Mouse (Mus musculus) kidney, postnatal 14 days (tissue): ENCODE results near the gene Tbp.
A peak's percentile ranks its signal among the peaks of the same experiment; 100 is the strongest.

Experiments
- DNase-seq: peaks from one replicate; pipeline ENCODE4 v3.0.0; 2022; ENCODE audit warnings: mixed read lengths

Tbp gene

GRCm38 (mm10) chr17:15499656-15500394 is at the start of gene Tbp, which contains the start of gene Psmb1:
Tbp (plus strand) TSS chr17:15499888.
Psmb1 (minus strand) TSS chr17:15499751.
- DNase-seq, result peak; percentile 98

DNA sequence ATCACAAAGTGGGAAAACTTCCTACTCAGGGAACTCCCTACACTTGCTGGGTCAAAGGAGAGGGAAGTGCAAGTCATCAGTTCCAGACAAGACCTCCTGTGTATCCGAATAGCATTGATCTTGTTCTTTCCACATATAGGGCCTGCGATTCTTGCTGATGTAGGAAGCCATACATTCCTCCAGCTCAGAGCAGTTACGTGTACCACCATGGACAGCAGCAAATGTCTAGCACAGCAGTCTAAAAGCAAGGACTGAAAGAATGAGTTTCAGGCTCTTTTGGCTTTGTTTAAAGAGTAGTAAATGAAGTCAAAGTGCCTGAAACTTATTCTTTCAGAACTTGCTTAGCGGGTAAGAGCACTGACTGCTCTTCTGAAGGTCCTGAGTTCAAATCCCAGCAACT is 44.5 kb upstream of the Tbp start:
- DNase-seq, result no peak

DNA sequence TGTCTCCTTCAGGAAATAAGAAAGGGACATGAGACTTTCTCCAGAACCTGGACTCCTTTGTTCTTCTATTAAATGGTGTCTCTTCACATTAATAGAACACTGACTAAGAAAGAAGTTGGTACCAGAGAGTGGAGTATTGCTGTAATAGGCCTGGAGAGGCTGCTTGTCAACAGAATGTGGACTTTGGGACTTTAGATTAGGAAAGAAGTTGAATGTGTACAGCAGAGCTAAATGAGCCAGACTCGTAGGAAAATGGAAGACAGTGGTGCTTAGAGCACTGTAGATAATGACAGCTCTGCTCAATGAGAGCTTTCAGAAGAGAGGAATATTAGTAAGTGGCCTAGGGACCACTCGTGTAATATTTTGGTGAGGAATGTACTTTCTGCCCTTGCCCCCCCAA is 43.1 kb upstream of the Tbp start:
- DNase-seq, result no peak

- DNase-seq, result no peak
Observed at GRCm38 (mm10) chr17:15459761-15460160, 39.9 kb upstream of the Tbp start.

GRCm38 (mm10) chr17:15461921-15462495 is 37.7 kb upstream of the Tbp start:
- no peak for DNase-seq

DNA sequence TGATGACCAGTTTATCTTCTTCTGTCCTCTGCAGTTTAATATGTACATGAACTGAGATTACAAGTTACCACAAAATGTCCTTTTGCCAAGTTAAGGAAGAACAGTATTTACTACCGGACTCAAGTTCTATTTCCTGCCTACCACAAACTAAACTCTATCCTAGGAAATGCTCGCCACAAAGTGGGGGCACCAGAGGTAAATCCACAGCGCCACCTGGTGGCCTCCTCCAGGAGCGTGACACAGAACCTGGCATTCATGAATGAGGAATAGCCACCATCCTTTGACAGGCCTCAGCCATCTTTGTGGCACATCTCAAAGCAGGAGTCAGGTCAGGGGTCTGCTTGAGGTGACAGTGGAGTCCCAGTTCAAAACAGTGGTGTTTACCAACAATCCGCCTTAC is 32.0 kb upstream of the Tbp start:
- peak; percentile 69 for DNase-seq

DNA sequence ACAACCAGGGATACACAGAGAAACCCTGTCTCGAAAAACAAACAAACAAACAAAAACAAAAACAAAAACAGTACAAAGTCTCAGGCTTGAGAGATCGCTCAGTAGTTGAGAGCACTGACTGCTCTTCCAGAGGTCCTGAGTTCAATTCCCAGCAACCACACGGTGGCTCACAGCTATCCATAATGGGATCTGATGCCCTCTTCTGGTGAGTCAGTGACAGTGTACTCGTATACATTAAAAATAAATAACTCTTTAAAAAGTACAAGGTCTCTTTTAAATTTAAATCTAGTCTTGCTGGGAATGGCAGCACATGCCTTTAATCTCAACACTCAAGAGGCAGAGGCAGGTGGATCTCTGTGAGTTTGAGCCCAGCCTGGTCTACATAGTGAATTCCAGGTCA is 27.0 kb upstream of the Tbp start:
- DNase-seq, result no peak

DNA sequence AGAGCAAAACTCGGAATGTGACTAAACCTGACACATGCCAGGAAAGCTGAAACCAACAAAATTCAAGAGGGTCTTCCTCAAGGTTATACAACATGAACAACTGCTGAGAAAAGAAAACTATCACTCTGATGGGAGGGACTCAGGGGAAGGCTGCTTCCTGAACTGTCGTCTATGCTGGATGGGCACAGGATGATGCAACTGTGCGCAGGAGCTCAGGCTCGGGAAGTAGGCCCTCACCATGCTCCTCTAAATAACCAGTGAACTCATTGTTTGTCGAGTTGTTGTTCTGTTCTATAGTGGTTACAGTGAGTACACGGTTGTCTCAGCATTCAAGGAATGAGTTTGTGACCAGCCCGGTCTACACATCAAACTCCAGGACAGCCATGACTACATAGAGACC is 9.1 kb upstream of the Tbp start:
- no peak for DNase-seq

GRCm38 (mm10) chr17:15497882-15498752 is 1.6 kb upstream of the Tbp start:
- DNase-seq, result peak; percentile 95

- peak; percentile 4 for DNase-seq
Observed at GRCm38 (mm10) chr17:15498753-15499113, 955 bp upstream of the Tbp start.

- no peak for DNase-seq
Observed at GRCm38 (mm10) chr17:15510694-15511093, 11.0 kb downstream of the Tbp start.

GRCm38 (mm10) chr17:15517776-15518175 is 18.1 kb downstream of the Tbp start:
- no peak for DNase-seq

GRCm38 (mm10) chr17:15518186-15518585 is 18.5 kb downstream of the Tbp start:
- no peak for DNase-seq

DNA sequence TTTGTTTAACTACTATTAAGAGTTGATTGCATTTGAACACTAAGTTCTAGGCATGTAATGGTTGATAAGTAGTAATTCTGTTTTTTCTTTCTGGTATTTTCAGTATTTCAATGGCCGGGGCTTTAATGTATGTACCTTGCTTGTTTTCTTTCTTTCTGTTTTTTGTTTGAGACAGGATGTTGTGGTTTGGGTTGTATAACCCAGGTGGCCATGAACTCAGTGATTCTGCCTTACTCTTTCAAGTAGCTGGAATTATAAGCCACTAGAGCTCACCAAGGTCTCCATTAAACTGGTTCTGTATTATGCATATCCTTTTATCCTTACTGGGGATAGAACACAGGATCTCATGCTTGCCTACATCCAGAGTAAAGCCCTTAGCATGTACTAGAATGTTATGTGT is 19.1 kb downstream of the Tbp start:
- DNase-seq, result no peak

- DNase-seq, result no peak
Observed at GRCm38 (mm10) chr17:15526304-15526703, 26.6 kb downstream of the Tbp start.

DNA sequence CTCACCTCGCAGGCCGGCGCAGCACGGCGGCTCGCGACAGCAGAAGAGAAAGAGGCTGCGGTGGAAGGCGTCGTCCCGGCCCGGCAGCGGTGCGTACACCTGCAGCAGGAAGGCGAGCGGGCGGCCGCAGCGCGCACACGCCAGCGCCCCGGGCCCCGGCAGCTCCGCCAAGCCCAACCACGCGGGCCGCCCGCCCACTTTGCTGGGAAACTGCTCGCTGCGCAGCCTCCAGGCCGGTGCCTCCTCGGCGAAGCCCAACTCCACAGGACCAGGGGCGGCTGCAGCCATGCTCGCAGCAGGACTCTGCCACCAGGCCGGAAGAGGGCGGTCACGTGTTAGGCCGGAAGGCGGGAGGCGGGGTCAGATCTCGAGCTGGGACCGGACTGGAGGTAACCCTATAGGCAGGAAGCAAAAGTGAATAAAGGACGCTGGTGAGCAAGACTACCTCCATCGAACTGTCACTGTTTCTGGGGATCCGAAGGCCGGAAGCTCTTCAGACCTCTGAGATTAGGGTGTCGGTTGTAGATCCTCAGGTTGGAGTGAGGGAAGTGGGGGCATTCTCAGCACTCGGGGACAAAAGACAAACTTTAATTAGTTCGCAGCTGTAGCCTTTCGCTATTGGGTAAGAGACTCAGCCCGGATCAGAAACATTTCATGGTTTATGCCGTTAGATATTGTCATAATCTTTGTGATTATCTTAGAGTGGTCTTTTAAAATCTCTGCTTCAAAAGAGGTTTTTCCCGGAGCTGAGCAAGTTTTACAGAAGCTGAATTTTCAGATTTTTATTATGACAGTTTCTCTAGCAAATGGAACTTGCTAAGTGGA is 27.5 kb downstream of the Tbp start, which contains the start of gene Pdcd2:
Gene Pdcd2 (minus strand): TSS at position 316 of the 825 bp plus-strand sequence.
- peak; percentile 97 for DNase-seq

DNA sequence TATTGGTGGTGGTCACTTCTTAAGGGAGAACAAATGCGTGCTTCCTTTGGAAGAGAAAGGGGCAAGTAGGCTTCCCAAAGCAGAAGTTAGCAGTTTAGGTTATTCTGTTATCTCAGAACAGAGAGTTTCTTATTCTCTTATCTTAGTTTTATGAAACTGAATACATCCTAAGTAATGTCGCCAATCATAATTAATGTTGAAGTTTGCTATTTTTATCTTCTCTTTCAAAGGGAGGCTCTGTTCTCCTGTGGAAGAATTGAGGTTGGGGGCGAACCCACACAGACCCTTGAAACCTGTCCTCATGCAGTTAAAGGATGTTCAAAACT is 28.1 kb downstream of the Tbp start:
- no peak for DNase-seq

DNA sequence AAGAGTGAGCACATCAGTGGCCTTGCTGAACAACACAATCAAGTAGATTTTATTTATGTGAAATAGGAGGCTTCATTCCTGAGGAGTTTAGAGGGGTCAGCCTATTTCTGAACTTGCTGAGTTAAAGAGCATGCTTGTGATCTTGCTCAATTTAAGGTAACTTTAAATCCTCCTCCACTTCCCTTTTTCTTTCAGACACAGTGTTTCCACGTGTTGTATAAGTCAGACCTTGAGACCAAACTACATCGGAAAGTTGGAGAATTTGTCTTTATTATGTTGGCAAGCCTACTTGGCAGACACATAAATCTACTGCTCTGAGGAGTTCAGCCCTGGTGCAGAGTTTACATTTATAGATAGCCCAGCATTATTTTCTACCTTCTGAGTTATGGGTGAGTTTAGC is 29.2 kb downstream of the Tbp start:
- no peak for DNase-seq

- peak; percentile 56 for DNase-seq
Observed at GRCm38 (mm10) chr17:15530141-15530540, 30.5 kb downstream of the Tbp start.

GRCm38 (mm10) chr17:15535162-15535800 is 35.6 kb downstream of the Tbp start:
- no peak for DNase-seq

DNA sequence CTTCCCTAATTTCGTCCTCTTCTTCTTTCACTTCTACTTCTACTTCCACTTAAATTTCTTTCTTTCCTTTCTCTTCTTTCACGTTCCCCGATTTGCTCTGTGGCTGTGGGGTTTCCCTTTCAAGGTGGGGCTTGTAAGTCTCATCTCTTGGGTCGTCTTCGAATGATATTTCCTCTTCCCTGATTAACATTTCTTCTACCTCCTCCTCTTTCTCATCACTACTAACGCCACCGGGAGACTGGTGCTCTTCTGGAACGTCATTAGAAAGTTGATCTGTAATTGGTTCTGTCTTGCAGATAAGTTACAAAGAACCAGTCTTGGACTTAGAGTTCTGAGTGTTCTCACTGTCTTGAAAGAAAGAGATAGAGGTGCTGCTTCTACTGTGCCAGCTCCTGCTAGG is 36.3 kb downstream of the Tbp start:
- no peak for DNase-seq

DNA sequence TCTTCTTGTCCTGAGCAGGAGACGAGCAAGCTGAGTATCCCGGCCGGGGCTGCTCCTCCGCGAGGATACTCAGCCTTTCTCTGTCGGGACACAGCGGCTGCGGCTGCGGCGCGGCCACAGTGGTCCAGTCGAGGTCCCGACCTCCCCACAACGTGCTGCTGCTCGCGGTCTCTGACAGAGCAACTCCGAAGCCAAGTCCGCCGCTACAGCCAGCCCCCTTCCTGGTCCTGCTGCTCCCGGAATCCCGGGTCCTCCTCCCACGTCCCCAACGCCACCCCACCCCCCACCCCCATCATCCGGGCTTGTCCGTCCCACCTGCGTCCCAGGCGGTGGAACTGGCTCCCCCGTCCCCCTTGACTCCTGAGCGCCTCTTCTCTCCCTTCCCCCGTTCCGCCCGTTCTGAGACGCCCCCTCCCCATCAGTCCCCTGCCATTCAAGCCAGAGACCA is 36.8 kb downstream of the Tbp start:
- DNase-seq, result peak; percentile 21
